Mouse (Mus musculus): ENCODE measurements around the gene Tbxas1. TPM values are rescaled to one million over a fixed set of nuclear protein-coding genes. Genes with fewer than 3 reads are reported as not detected.

Gene Tbxas1
- total RNA-seq, 4 experiments from 2014 or later, result 2.1 to 16.8 (median 7.6) TPM

GRCm38 (mm10) chr6:38959502-38959901 is 84.3 kb downstream of the Tbxas1 start:
- no peak for DNase-seq (ENCODE audit: low spot score in 2 of 2)

DNA sequence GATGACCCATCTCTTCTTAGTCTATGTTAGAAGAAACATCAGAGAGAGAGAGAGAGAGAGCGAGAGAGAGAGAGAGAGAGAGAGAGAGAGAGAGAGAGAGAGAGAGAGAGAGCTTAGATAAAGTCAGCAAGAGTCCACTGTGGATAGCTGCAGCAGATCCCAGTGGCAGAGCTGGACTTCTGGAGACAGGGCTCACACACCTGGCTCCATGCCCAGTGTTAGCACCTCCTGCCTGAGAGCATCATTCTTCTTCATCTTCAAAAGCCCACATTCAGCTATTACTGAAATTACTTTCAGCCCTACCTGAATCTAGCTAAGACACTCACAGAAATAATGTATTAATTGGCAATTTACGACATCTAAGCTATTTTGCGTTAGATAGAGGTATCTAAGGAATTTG is 85.2 kb downstream of the Tbxas1 start:
- no peak for DNase-seq (ENCODE audit: low spot score in 2 of 2)

DNA sequence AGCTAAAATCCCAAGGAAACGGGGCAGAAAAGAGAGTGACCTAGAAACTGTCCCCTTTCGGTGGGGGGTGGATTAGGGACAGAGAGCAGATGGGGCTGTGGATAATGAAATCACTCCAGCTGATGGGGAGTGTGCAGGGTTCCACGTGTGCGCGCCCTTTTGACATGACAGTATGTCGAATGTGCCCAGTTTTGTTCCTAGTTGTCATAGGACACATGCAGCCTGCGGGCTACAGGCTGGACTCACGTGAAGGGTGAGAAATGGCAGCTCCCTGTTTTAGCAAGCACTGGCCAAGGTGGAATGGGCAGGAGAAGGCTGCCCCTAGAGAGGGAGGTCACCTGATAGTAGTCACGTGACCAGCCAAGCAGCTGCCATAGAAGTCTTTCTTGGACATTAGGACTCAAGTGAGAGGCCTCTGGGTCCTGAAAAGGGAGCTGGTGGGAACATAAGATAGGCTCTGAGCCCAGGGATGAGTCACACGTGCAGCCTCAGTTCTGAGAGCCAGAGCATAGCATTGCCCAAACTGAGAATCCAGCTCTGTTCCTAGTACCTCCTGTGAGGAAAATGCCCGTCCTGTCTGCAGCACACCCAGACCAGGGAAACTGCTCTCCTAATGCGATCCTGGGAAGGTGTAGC is 85.7 kb downstream of the Tbxas1 start:
- peak; percentile 13 to 41 for DNase-seq (ENCODE audit: low spot score in 2 of 2)

GRCm38 (mm10) chr6:38961427-38962033 is 86.3 kb downstream of the Tbxas1 start:
- DNase-seq (ENCODE audit: low spot score in 2 of 2), result peak; percentile 23 to 28

- no peak for DNase-seq (ENCODE audit: low spot score in 2 of 2)
Measured at GRCm38 (mm10) chr6:38966839-38967238, 91.6 kb downstream of the Tbxas1 start.

DNA sequence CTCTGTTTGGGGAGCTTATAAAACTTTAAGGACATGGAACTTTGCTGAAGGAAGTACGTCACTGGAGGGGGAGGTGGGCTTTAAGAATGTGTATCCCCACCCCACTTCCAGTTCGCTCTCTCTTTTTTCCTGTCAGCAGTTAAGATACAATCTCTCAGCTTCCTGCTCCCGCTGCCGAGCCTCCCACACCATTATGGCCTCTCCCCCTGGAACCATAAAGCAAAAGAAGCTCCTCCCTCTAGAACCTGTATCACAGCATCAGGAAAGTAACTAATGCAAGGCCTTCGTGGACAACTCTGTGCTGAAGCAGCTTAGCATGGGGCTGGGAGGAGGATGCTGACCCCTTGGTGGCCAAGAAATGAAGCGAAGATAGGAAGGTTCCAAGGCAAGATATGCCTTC is 92.1 kb downstream of the Tbxas1 start:
- DNase-seq (ENCODE audit: low spot score in 2 of 2), result no peak

GRCm38 (mm10) chr6:38967988-38968387 is 92.8 kb downstream of the Tbxas1 start:
- DNase-seq (ENCODE audit: low spot score in 2 of 2), result no peak

DNA sequence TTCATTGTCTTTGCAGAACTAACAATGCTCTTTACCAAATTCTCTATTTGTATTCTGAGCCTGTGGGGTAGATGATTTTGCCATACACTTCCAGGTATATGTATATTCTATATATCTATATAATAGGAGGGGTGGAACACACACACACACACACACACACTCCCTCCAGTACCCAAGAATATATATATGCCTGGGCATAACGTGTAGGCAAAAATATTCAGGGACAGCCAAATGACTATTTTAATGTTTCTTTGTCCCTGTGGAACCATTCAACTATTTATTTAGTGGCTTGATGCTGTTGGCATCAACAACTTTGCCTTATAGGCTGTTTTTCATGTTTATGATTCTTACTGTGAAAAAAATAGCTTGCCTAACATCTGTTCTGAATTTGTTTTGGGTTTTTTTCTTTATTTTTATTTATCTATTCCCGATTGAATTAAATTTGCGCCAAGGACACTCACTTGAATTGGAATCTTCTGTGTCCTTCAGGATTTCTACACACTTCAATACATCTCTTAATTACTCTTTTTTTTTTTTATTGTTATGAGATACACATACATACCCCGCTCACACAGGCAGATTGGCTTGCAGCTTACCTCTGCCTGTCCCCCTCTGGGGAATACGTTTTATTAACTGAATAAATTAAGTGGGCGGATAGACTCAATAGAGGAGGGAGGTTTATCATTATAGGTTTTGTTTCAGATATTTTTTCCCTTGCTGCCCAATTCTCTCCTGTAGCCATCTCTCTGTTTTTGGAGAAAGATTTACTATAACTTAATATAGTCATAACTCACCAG is 94.9 kb downstream of the Tbxas1 start:
- no peak for DNase-seq (ENCODE audit: low spot score in 2 of 2)

DNA sequence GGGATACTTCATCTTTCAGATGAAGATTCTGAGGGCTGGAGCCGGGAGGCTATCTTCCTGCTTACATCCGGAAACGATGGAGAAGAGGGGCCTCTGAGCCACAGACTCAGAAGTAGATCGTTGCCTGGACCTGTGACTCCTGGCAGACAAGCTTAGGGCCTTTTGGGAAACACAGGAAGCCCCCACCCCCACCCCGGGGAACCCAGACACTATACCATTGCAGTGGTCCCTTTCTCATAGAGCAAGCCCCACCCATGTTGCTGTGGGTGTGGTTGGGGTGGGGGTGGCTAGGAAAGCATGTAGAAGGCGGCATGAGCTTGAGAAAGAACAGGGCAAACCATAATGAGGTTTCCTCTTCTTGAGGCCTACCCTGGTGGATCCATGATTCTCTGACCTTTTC is 95.6 kb downstream of the Tbxas1 start:
- no peak for DNase-seq (ENCODE audit: low spot score in 2 of 2)

GRCm38 (mm10) chr6:38972826-38973225 is 97.6 kb downstream of the Tbxas1 start:
- DNase-seq (ENCODE audit: low spot score in 2 of 2), result no peak

DNA sequence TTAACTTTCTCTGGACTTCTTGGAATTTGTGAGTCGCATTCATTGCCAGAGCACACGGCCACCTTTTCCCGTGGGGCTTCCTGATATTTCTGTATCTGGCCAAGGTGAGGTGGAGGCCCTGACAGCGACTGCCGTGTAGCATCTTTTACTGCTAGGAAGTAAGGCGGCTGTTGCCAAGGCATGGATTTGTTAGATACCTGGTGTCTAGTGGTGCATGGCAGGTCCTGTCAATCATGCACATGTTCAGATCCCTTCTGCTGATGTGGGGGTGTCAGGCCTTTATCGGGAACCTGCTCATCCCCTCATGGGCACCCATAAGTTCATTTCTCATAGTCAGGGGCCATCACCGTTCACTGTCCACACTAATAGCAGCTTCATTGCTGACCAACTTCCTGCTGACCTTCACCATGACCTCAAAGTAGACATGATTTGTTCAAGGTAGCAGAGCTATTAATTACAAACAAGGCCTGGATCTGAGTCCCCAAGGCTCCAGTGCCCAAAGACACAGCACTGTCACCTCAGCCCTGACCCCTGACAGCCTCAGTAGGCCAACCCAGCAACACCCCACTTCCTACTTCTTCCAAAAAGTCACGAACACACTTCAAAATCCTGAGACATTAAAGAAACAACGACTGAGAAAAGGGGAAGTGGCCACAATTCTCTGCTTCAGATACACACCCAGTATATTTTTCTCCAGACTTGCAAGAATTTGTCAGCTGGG is 98.4 kb downstream of the Tbxas1 start:
- no peak for DNase-seq (ENCODE audit: low spot score in 2 of 2)

GRCm38 (mm10) chr6:38974162-38974525 is 98.9 kb downstream of the Tbxas1 start:
- no peak for DNase-seq (ENCODE audit: low spot score in 2 of 2)

DNA sequence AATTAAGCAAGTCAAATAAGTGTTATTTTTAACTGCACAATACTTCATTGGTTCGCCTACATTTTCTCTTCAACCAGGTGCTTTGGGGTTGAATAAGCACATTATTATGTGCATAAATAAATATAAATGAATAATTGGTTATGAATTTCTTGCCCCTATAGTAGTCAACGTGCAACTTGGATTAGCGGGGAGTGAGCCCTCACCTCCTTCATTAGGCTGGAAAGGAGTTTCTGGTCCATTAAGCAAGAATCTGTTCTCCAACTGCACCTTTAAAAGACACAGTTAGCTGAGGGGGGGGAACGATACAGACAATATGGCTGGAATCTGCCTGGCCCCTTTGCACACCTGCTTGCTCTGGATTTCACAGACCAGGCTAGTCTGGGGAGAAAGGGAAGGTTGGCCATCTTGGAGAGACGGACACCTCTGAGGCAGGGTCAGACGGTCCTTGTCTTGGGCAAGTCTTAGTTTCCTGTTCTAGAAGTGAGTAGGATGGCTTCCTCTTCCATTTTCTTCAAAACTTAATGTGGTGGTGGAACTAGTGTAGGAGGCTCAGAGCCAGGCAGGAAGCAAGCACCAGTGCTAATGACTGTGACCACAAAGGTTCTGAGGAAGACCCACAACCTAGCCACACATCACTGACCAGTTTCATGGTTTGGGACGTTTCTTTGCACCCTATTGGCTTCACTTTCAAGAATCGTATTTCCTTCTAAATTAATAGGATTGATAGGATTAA is 99.5 kb downstream of the Tbxas1 start:
- DNase-seq (ENCODE audit: low spot score in 2 of 2), result no peak

- DNase-seq (ENCODE audit: low spot score in 2 of 2), result no peak
Measured at GRCm38 (mm10) chr6:38975866-38976265, 100.7 kb downstream of the Tbxas1 start.

- DNase-seq (ENCODE audit: low spot score in 2 of 2), result no peak
Measured at GRCm38 (mm10) chr6:38976355-38976754, 101.2 kb downstream of the Tbxas1 start.

- no peak for DNase-seq (ENCODE audit: low spot score in 2 of 2)
Measured at GRCm38 (mm10) chr6:38980921-38981715, 105.9 kb downstream of the Tbxas1 start.

GRCm38 (mm10) chr6:38982071-38982470 is 106.9 kb downstream of the Tbxas1 start:
- no peak for DNase-seq (ENCODE audit: low spot score in 2 of 2)

DNA sequence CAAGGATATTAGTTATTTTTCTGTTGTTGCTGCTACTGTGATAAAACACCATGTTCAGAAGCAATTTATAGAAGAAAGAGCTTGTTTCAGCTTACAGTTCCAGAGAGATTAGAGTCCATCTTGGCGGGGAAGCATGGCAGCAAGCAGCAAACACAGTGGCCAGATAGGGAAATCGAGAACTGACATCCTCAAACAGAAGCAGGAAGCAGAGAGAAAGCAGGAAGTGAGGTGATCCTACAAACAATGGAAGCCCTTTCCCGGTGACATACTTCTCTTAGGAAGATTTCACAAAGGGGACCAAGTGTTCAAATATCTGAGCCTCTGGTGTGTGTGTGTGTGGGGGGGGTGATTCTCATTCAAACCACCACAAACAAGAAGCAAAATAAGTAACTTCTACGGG is 107.5 kb downstream of the Tbxas1 start:
- no peak for DNase-seq (ENCODE audit: low spot score in 2 of 2)

- peak; percentile 13 to 22 for DNase-seq (ENCODE audit: low spot score in 2 of 2)
Measured at GRCm38 (mm10) chr6:38983060-38983459, 107.9 kb downstream of the Tbxas1 start.

DNA sequence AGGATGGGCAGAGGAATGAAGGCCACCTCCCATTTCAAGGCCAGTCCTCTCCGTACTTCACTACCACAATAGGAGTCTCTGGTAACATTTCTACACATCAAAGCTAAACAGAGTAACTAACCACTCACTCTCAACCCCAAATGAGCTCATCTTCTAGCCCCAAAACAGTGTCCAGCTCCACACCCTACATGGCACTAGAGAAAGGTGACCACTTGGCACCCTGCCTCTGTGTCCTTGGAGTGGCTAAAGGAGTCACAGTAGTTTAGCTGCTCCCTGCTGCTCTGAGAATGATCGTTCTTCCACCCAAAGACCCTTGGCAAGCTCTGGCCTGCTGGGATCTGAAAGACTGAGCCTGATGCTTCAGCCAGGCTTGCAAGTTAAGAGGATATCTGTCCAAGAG is 109.4 kb downstream of the Tbxas1 start:
- DNase-seq (ENCODE audit: low spot score in 2 of 2), result no peak
